Mouse (Mus musculus) CD8-positive naive resting alpha-beta T cell, adult 2 months (primary cell): Measurements from ENCODE around the gene Liph.
A peak's percentile ranks its signal among the peaks of the same experiment; 100 is the strongest.
"Not testable (repeated sequence)": the region's sequence is repeated elsewhere in the genome, so short reads cannot be mapped to it uniquely, and the experiment has no call there.

ENCODE experiments used
- DNase-seq, 2 experiments: peaks; one replicate each; pipeline ENCODE4 v3.0.0; 2022; ENCODE audit warnings: low read depth in 2 of 2, low spot score in 2 of 2

Liph gene

GRCm38 (mm10) chr16:21995304-21995703 lies at the start of gene Liph:
Gene Liph (minus strand): TSS chr16:21995663.
- no peak for DNase-seq

GRCm38 (mm10) chr16:22043830-22044229 lies 48.4 kb upstream of the Liph start:
- no peak for DNase-seq

- no peak for DNase-seq
Measured at GRCm38 (mm10) chr16:22039978-22040377, 44.5 kb upstream of the Liph start.

DNA sequence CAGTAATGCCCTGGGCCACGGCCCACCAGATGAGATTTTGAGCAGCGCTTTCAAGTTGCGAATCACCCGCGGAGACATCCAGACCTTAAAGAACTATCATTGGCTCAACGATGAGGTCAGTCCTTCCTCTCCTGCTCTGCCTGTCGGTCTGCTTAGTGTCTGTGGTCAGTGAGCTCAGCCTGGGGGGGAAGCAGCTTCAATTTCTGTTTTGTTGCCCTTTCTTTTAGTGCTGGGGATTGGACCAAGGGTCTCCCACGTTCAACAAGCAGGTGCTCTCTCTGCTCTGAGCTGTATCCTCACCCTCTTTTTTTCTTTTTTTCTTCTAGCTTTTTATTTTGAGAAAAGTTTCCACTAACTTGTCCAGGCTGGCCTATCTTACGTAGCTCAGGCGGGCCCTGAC lies 43.1 kb upstream of the Liph start:
- no peak for DNase-seq

GRCm38 (mm10) chr16:22027474-22027873 lies 32.0 kb upstream of the Liph start:
- DNase-seq, result no peak

DNA sequence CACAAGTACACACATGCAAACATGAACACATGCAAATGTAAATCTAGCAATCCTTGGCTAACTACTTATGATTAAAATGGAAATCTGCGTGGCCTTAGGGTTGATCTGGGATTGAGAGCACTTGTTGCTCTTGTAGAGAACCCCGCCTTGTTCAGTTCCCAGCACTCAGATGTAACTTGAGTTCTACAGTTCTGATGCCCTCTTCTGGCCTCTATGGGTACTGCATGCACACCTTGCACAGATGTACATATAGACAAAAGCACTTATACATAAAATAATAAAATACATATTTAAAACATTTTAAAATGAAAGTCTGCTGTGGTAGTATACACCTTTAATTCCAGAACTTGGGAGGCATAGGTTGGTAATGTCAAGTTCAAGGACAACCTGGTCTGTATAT lies 26.7 kb upstream of the Liph start:
- peak; percentile 14 to 39 for DNase-seq

DNA sequence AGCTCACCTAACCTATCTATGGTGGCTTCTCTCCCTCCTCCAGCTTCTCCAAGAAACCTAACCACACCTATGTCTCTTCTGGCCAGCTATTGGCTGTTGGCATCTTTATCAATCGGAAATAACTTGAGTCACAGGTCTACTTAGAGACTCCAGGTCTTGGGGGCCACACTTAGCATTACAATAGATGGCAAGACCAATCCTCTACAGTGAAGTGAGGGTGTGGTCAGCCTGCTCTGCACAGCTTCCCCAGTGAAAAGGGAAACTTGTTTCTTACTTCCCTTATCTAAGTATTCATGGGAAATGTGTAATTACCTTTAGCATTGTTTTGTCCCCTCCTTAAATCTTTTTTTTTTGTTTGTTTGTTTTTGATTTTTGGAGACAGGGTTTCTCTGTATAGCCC lies 20.1 kb upstream of the Liph start:
- no peak for DNase-seq

- peak in 1 of 2 experiments; percentile 45 for DNase-seq
Measured at GRCm38 (mm10) chr16:22009596-22009995, 14.1 kb upstream of the Liph start.

- peak; percentile 99 to 100 for DNase-seq
Measured at GRCm38 (mm10) chr16:22009099-22009584, 13.7 kb upstream of the Liph start, which contains the start of gene Senp2. Gene Senp2 (plus strand): TSS chr16:22009484.

- no peak for DNase-seq
Measured at GRCm38 (mm10) chr16:22001606-22002005, 6.1 kb upstream of the Liph start.

DNA sequence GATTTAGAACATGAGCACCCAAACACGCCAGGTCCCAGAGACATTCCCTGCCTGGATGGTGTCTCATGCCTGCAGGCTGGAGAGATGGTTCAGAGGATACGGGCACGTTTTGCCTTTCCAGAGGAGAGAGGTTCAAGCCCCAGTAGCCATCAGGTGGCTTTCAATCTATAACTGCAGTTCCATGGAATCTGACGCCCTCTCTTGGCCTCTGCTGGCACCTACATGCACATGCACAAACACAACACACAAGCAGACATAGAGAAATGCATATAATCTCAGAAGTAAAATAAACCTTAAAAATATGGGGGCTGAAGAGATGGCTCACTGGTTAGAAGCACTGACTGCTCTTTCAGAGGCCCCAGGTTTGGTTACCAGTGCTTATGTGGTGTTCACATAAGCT lies 5.7 kb upstream of the Liph start:
- no peak for DNase-seq

GRCm38 (mm10) chr16:21999941-22000690 lies 4.7 kb upstream of the Liph start:
- no peak for DNase-seq

- DNase-seq, result no peak
Measured at GRCm38 (mm10) chr16:21998061-21998460, 2.6 kb upstream of the Liph start.

DNA sequence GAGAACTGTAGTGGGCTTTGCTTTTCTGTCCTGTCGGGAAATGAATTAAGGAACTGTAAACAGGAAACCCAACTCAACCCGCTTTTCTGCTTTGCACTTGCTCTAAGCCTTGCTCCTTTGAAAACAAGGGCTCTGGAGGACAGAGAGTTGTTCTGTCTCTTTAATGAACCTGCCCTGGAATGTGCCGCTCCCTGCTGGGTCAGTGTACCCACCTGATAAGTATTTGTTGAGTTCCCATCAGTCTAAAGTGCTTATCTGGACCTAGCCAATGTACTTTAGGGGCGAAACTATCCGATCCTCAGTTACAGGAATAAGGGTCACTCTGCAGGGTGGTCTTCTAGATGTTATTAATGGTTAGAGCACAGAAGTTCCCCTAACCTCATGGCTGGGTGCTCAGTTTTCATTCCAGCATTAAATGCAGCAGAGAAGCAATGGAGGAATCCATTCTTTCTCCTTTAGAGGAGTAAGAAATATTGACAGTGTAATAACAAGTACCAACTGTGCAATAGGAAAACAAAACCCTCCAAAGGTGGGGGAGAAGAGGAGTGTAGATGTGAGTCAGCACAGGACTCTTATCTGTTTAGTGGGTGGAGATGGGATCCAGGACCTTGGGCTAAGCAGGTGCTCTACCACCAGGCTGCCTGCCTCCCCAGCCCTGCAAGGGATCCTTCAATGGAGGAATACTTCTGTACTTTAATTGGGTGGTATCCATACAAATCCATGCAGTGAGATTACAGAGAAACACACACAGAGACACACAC lies 1.6 kb upstream of the Liph start:
- DNase-seq, result no peak

DNA sequence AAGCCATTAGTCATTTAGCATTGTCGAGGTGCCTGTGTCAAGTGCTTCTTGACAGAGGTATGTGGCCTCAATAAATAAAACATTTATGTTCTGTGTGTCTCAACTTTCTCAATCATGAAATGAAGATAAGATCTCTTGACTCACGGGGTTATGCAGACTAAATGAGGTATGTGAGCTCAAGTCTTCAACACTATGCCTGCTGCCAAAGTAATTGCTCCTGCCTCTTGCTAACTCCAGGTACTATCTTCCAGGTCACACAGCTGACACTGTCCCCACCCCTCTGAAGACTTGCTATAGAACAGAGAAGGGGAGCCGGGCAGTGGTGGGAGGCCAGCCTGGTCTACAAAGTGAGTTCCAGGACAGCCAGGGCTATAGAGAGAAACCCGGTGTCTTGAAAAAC lies 939 bp upstream of the Liph start:
- no peak for DNase-seq

- no peak for DNase-seq
Measured at GRCm38 (mm10) chr16:21991774-21992173, 3.7 kb downstream of the Liph start.

DNA sequence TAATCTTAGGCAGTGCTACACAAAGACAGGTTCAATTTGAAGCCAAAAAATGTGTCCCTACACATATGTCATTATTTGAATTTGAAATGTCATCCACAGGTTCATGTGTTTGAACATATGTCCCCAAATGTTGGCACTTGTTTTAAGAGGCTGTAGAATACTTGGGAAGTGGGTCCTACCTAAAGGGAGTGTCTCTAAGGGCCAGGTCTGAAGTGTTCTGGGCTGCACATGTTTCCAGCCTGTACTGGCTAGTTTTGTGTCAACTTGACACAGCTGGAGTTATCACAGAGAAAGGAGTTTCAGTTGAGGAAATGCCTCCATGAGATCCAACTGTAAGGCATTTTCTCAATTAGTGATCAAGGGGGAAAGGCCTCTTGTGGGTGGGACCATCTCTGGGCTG lies 4.6 kb downstream of the Liph start:
- not testable (repeated sequence) for DNase-seq

- DNase-seq, result no peak
Measured at GRCm38 (mm10) chr16:21987956-21988355, 7.5 kb downstream of the Liph start.

- DNase-seq, result no peak
Measured at GRCm38 (mm10) chr16:21986191-21986590, 9.3 kb downstream of the Liph start.

DNA sequence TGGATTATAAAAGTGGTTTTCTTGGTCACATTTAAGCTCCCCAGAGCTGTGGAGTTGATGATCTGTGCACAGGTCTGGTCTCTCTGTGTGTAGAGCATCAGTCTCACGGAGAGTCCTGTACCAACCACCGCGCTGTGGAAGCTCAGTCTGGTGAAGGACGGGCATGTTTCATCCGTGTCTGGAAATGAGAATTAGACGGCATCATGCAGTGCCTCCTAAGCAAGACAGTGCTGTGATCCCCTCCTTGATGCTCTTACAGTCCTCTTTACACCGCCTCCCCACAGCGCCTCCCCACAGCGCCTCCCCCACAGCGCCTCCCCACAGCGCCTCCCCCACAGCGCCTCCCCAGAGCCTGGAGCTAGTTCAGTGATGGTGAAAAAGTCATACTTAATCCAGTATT lies 11.4 kb downstream of the Liph start:
- DNase-seq, result no peak

- DNase-seq, result no peak
Measured at GRCm38 (mm10) chr16:21983581-21983980, 11.9 kb downstream of the Liph start.

- DNase-seq, result no peak
Measured at GRCm38 (mm10) chr16:21983146-21983545, 12.3 kb downstream of the Liph start.
